Mouse (Mus musculus): ENCODE measurements around the gene Myh6.

The Myh6 gene

GRCm38 (mm10) chr14:54935904-54936830, 30.6 kb downstream of the Myh6 start, which contains the start of gene Cmtm5:
Gene Cmtm5, plus strand, starts transcription at chr14:54936261.
- peak; percentile 87 to 90 for DNase-seq (ENCODE audit: low spot score in 2 of 2)

- DNase-seq (ENCODE audit: low spot score in 2 of 2): no peak
Measured at GRCm38 (mm10) chr14:54932645-54933150, 34.0 kb downstream of the Myh6 start, which contains the start of gene Il25. Gene Il25, plus strand, starts transcription at chr14:54932695.

- DNase-seq (ENCODE audit: low spot score in 2 of 2): peak in 1 of 2 experiments; percentile 38
Measured at GRCm38 (mm10) chr14:54930431-54930830, 36.3 kb downstream of the Myh6 start.

- no peak for DNase-seq (ENCODE audit: low spot score in 2 of 2)
Measured at GRCm38 (mm10) chr14:54929801-54930200, 36.9 kb downstream of the Myh6 start.

- no peak for DNase-seq (ENCODE audit: low spot score in 2 of 2)
Measured at GRCm38 (mm10) chr14:54927296-54927695, 39.4 kb downstream of the Myh6 start.

GRCm38 (mm10) chr14:54926401-54927158, 40.1 kb downstream of the Myh6 start:
- DNase-seq (ENCODE audit: low spot score in 2 of 2): peak; percentile 73 to 74

- DNase-seq (ENCODE audit: low spot score in 2 of 2): peak; percentile 65 to 71
Measured at GRCm38 (mm10) chr14:54925349-54926342, 41.1 kb downstream of the Myh6 start, which contains the start of gene Efs. Gene Efs, minus strand, starts transcription at chr14:54926126.

- peak in 1 of 2 experiments; percentile 42 for DNase-seq (ENCODE audit: low spot score in 2 of 2)
Measured at GRCm38 (mm10) chr14:54924641-54925348, 41.9 kb downstream of the Myh6 start.

- no peak for DNase-seq (ENCODE audit: low spot score in 2 of 2)
Measured at GRCm38 (mm10) chr14:54920076-54920685, 46.5 kb downstream of the Myh6 start.

- no peak for DNase-seq (ENCODE audit: low spot score in 2 of 2)
Measured at GRCm38 (mm10) chr14:54913343-54913742, 53.4 kb downstream of the Myh6 start.

GRCm38 (mm10) chr14:54912886-54913285, 53.8 kb downstream of the Myh6 start, which contains the start of gene Slc22a17:
Gene Slc22a17, minus strand, starts transcription at chr14:54913132.
- peak; percentile 91 to 93 for DNase-seq (ENCODE audit: low spot score in 2 of 2)

- DNase-seq (ENCODE audit: low spot score in 2 of 2): peak; percentile 54 to 56
Measured at GRCm38 (mm10) chr14:54912109-54912850, 54.4 kb downstream of the Myh6 start.

GRCm38 (mm10) chr14:54908682-54909081, 58.0 kb downstream of the Myh6 start:
- peak in 1 of 2 experiments; percentile 35 for DNase-seq (ENCODE audit: low spot score in 2 of 2)

GRCm38 (mm10) chr14:54903641-54904040, 63.1 kb downstream of the Myh6 start:
- no peak for DNase-seq (ENCODE audit: low spot score in 2 of 2)

GRCm38 (mm10) chr14:54900383-54900782, 66.3 kb downstream of the Myh6 start:
- DNase-seq (ENCODE audit: low spot score in 2 of 2): peak; percentile 83 to 84

- no peak for DNase-seq (ENCODE audit: low spot score in 2 of 2)
Measured at GRCm38 (mm10) chr14:54897445-54897844, 69.3 kb downstream of the Myh6 start.

GRCm38 (mm10) chr14:54894296-54895151, 72.2 kb downstream of the Myh6 start:
- DNase-seq (ENCODE audit: low spot score in 2 of 2): peak; percentile 72

- DNase-seq (ENCODE audit: low spot score in 2 of 2): peak; percentile 98 to 99
Measured at GRCm38 (mm10) chr14:54893651-54894181, 73.0 kb downstream of the Myh6 start.
